Mouse (Mus musculus) left cerebral cortex, adult 11 months (tissue): ENCODE results near the gene Scube1.
A peak's percentile ranks its signal among the peaks of the same experiment; 100 is the strongest.

ENCODE experiments used
- DNase-seq: peaks from one replicate; pipeline ENCODE4 v3.0.0; 2022; ENCODE audit warnings: low spot score

Gene Scube1

DNA sequence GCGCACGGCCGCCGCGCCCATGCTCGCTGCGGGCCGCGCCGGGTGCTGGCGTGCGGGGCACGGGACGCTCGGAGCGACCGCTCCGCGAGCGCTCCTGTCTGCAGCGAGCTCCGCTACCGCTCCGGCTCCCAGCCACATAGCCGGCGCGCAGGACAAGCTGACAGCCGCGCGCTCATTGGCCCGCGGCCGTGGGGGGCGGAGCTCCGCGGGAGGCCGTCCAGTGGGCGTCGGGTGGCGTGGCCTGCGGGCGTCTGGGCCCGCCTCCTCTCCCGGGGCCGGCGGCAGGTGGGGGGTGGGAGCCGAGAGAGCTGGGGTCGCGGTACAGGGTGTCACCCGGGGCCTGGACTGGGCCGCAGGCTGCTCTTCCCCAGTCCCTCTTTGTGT, at the start of gene Scube1:
Gene Scube1 (minus strand): TSS at position 136 of the 384 bp plus-strand sequence.
- peak; percentile 68 for DNase-seq

GRCm38 (mm10) chr15:83772953-83773352, 48.1 kb upstream of the Scube1 start:
- no peak for DNase-seq

DNA sequence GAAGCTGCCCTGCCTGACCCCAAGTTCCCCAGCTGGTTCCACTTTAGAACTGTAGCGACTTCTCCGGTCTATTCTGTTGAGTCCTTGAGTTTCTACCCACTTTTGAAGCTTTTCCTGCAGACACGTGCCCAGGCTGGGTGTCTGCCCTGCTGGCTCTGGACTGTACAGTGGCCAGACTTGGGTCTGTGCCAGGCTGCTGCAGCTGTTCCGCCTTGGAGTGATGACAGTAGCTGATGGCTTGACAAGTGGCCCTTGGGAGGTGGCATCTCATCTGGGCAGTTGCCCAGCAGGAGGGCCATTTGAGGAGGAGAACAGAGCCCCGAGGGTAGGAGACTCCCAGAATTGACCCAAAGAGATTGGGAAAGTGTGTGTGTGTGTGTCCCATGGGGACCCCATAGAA, 47.6 kb upstream of the Scube1 start:
- no peak for DNase-seq

DNA sequence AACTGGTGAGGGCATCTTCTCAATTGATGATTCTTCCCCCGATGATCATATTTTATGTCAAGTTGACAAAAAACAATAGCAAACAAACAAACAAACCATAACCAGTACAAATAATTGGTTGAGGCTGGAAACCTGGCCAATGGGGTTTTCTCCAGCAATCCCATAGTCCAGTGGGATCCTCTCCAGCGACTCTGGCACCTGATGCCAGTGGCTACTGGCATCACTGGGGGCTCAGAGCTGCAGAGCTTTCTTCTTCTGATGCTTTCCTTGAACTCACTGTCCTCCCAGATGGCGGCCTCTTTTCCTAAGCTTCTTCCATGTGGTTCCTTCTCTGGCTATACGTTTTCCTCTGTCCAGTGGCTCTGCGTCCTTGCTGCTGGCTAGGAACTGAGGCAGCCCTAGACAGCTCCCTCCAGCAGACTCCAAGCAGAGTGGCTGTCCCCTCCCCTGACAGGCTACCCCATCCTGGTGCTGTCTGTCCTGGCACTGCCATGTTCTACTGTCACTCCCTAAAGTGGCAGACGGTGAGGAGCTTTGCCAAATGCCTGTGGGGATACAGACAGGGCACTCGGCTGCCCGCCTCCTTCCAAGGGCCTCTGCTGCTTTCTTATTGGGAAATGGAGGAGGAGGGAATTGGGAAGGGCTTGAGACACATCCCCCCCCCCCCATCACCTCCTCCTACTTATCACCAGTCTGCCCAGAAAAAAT, 46.7 kb upstream of the Scube1 start:
- DNase-seq: no peak

- no peak for DNase-seq
Measured at GRCm38 (mm10) chr15:83765388-83766029, 40.7 kb upstream of the Scube1 start.

- no peak for DNase-seq
Measured at GRCm38 (mm10) chr15:83761512-83761911, 36.7 kb upstream of the Scube1 start.

DNA sequence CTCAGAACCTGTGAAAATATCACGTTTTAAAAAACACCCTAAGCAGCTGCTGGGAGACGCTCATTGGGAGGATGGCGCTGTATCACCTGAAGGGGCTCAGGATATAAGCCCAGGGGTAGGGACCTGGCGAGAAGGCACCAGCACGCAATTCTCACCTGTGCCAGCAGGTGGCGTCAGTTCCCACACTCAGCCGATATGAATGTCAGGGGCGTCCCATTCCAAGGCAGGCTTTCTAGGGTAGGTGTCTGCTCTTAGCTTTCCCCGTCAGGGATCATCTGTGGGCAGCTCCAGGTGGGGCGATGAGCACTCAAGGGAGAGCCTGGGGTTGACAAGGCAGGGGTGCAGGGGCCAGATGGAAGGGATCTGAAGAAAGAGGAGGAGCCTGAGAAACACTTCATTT, 35.9 kb upstream of the Scube1 start:
- no peak for DNase-seq

GRCm38 (mm10) chr15:83758958-83759357, 34.1 kb upstream of the Scube1 start:
- DNase-seq: no peak

- no peak for DNase-seq
Measured at GRCm38 (mm10) chr15:83756742-83757141, 31.9 kb upstream of the Scube1 start.

- no peak for DNase-seq
Measured at GRCm38 (mm10) chr15:83749436-83749835, 24.6 kb upstream of the Scube1 start.

DNA sequence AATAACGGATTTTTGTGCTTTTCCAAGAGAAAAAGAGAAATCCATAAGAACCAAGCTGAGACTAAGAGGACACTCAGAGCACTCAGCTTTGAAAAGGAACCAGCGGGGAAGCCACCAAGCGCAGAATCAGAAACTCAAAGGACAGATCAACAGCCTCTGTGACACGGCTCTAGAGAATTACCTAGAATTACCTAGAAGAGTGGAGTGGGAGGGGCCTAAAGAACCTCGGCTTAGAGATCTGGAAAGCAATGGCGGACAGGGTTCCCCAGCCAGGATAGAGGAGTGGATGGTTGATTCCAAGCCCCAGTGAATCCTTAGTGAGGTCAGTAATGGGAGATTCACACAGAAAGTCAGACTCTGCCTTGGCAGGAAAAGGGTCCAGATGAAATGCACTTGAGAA, 24.2 kb upstream of the Scube1 start:
- DNase-seq: no peak

- DNase-seq: peak; percentile 71
Measured at GRCm38 (mm10) chr15:83746311-83746710, 21.5 kb upstream of the Scube1 start.

GRCm38 (mm10) chr15:83742018-83742417, 17.2 kb upstream of the Scube1 start:
- DNase-seq: no peak

GRCm38 (mm10) chr15:83740676-83741422, 16.0 kb upstream of the Scube1 start:
- DNase-seq: no peak

DNA sequence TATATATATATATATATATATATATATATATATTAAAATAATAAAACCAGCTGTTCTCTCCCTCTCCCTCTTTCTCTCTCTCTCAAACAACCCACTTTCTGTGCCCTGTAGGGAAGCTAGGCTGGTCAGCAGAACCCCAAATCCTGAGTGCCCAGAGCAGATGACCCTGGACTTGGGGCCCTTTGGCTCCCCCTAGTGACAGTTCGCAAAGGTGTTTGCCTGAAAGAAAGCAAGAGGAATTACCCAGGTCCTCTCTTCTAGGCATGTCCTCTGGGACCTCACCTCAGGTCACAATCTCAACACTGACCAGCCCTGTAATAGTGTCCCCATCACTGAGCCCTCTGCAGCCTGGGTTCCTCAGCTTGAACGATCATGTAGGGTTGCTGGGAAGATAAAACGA, 2.8 kb upstream of the Scube1 start:
- no peak for DNase-seq

DNA sequence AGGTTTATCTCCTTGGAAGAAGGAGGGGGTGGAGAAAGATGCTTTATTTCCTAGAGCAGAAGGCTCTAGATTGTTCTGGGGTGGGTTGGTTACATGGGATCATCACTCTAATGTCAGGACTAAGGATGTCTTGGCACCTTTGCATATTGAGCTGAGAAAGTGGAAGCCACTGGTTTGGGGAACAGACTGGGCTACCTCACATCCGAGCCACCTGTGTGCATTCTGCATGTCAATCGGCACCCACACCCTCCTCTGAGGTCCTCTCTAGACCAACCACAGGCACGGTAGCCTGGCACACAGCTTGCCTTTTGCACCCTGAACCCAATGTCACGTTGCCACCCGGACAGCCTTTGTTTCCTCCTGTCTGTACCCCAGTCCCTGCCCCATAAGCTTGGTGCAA, 1.9 kb upstream of the Scube1 start:
- DNase-seq: no peak

DNA sequence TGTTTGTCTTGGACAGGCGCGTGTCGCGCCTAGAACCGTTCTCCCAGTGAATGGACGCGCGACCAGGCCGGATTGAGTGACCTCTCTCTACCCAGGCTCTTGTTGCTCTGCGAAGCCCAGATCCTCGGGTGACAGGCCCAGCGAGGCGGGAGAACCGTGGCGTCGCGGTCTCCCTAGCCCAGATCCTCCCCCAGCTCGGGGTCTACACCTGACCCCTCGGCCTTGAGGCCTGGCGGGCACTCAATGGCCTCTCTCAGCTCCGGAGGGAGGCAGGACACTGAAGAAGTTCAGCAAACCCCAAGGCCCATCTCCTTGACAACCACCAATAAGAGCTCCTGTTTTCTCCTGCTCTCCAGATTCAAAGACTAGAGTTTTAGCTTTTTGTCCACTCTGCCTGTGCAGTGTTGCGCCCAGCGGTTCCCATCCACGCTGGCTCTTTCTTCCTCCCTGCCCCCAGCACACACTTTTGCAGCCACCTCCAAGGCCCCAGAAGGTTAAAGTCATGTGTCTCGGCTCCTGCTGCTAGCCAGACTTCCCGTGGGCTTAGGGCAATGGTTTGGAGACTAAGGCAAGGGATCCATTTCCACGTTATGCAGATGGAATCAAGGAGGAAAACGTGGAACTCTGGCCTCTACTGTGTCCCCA, 857 bp upstream of the Scube1 start:
- no peak for DNase-seq

DNA sequence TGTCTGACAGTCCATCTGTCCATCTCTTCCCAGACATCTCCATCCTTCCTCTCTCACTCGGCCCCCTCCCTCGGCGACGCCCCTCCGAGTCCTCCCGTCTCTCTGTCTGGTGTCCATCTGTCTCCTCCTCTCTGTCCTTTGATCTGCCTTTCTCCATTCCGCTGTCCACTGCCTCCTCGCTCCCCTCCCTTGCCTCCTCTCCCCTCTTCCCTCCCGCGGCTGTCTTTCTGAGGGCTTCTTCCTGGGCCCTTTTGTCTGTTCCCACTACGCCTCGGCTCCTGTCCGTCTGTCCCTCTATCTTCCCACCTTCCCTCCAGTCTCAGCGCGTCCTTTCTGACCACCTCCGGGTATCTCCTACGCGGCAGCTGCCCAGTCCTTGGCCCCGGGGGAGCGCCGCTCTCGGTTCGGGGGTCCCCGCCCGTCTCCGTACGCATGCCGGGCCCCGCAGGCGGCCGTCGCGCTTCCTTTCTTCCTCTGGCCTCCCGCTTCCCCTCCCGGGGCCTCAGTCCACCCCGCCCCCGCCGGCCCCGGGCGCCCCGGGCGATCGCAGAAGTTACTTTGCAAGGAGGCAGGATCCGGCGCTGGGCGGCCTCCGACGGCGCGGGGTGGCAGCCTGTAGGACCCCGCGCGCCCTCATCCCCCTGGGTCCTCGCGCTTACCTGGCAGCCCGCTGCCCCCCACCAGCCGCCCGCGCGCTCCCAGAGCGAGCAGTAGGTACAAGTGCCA, 498 bp downstream of the Scube1 start:
- DNase-seq: no peak

GRCm38 (mm10) chr15:83715582-83716228, 9.1 kb downstream of the Scube1 start:
- no peak for DNase-seq

DNA sequence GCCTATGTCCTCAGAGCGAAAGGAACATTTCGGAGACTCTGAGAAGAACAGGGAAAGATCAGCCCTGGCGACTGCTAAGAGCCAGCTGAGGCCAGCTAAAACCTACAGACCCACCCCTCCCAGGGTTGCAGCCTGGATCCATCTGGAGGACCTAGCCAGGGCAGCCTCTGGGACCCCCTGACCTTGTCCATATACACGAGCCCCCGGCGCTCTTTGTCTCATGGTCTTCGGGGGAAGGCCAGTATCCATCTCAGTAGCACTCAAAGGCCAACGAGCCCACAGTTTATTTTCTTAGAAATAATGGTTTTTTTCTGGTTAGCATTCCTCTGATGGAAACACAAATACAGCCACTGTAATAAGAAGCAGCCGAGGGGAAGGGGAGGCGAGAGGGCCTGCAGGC, 12.0 kb downstream of the Scube1 start:
- no peak for DNase-seq

DNA sequence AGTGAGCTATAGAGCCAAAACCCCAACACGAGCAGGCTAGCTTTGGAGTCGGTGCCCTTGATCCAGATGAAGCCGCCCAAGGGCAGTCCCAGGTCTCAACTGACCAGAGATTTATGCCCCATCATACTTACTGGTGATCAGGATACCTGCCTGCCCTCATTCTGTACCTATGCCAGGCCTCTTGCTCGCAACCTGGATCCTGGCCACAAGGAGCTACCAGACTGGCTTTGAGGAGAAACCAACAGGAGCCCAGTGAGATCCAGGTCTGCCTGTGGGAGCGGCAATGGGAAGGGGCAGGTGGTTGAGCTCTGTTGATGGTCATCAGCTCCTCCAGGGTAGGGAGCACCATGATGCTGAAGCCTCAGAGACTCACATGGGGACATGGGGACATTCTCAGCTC, 12.5 kb downstream of the Scube1 start:
- DNase-seq: no peak
